Mouse (Mus musculus): ENCODE data around the gene 1700017D01Rik. TPM values are rescaled to one million over a fixed set of nuclear protein-coding genes. Genes with fewer than 3 reads are reported as not detected.

The 1700017D01Rik gene
- polyA plus RNA-seq, 1 experiment from 2014 or later: not detected

- no peak overlapping the region for H3K9ac ChIP-seq
- H3K4me2 ChIP-seq (replicated peaks): no peak overlapping the region
- H3K36me3 ChIP-seq (replicated peaks; ENCODE audit: control insufficient read depth, insufficient read depth): no peaks in the 10 kb centered on the region
- no peaks in the 10 kb centered on the region for H3K27me3 ChIP-seq (ENCODE audit: control insufficient read depth, insufficient read depth, low read length)
- H3K9me3 ChIP-seq (ENCODE audit: control insufficient read depth, low read length): no peaks in the 10 kb centered on the region
- ATAC-seq (ENCODE audit: low FRiP score) (no peak), DNase-seq (ENCODE audit: low spot score) (no peak)
- no peak overlapping the region for H3K27ac ChIP-seq
- H3K4me1 ChIP-seq (replicated peaks; ENCODE audit: control insufficient read depth, insufficient read depth, low read length): no peaks in the 10 kb centered on the region
- WGBS: 72% methylated on average over 3 of the region's 3 CpGs
- no peak overlapping the region for H3K4me3 ChIP-seq (replicated peaks; ENCODE audit: low read length)
Observed at GRCm38 (mm10) chr19:11053277-11053676, 77.4 kb downstream of the 1700017D01Rik start.

GRCm38 (mm10) chr19:11052877-11053276 is 77.8 kb downstream of the 1700017D01Rik start:
- Histone ChIP-seq H3K4me2 (replicated peaks) (no peak overlapping the region), H3K4me3 (replicated peaks; ENCODE audit: low read length) (no peak overlapping the region), H3K27ac (no peak overlapping the region), H3K9me3 (ENCODE audit: control insufficient read depth, low read length) (no peaks in the 10 kb centered on the region), H3K4me1 (replicated peaks; ENCODE audit: control insufficient read depth, insufficient read depth, low read length) (no peaks in the 10 kb centered on the region), H3K27me3 (ENCODE audit: control insufficient read depth, insufficient read depth, low read length) (no peaks in the 10 kb centered on the region), H3K36me3 (replicated peaks; ENCODE audit: control insufficient read depth, insufficient read depth) (no peaks in the 10 kb centered on the region), H3K9ac (no peak overlapping the region)
- 65% methylated on average over 5 of the region's 5 CpGs for WGBS
- no peak for DNase-seq (ENCODE audit: low spot score)
- ATAC-seq (ENCODE audit: low FRiP score): no peak

DNA sequence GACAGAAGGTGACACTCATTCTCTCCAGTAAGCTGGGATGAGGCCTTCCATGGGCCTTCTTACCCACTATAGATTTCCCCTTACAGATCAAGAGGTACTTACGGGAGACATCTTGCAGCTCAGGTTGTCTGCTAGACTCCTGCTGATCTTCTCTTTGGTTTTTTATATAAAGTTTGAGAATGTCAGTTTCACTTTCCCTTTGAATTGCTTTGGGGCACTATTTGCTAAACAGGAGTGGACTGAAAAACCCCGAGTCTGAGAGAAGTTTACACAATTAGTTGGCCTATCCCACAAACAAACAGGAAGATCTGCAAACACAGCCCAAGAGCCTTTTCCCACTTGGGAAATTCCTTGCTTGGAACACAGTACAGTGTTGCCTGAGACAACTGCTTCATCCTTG is 80.4 kb downstream of the 1700017D01Rik start:
- Histone ChIP-seq H3K9me3 (ENCODE audit: control insufficient read depth, low read length) (no peaks in the 10 kb centered on the region), H3K36me3 (replicated peaks; ENCODE audit: control insufficient read depth, insufficient read depth) (no peaks in the 10 kb centered on the region), H3K4me3 (replicated peaks; ENCODE audit: low read length) (no peak overlapping the region), H3K27me3 (ENCODE audit: control insufficient read depth, insufficient read depth, low read length) (no peaks in the 10 kb centered on the region), H3K27ac (no peak overlapping the region), H3K4me1 (replicated peaks; ENCODE audit: control insufficient read depth, insufficient read depth, low read length) (no peaks in the 10 kb centered on the region), H3K4me2 (replicated peaks) (no peak overlapping the region), H3K9ac (no peak overlapping the region)
- ATAC-seq (ENCODE audit: low FRiP score) (no peak), DNase-seq (ENCODE audit: low spot score) (no peak)
- 77% methylated on average over 2 of the region's 2 CpGs for WGBS

GRCm38 (mm10) chr19:11049426-11049825 is 81.2 kb downstream of the 1700017D01Rik start:
- Histone ChIP-seq H3K9me3 (ENCODE audit: control insufficient read depth, low read length) (no peaks in the 10 kb centered on the region), H3K4me3 (replicated peaks; ENCODE audit: low read length) (no peak overlapping the region), H3K9ac (no peak overlapping the region), H3K27ac (no peak overlapping the region), H3K4me1 (replicated peaks; ENCODE audit: control insufficient read depth, insufficient read depth, low read length) (no peaks in the 10 kb centered on the region), H3K36me3 (replicated peaks; ENCODE audit: control insufficient read depth, insufficient read depth) (no peaks in the 10 kb centered on the region), H3K27me3 (ENCODE audit: control insufficient read depth, insufficient read depth, low read length) (no peaks in the 10 kb centered on the region), H3K4me2 (replicated peaks) (no peak overlapping the region)
- no peak for DNase-seq (ENCODE audit: low spot score)
- ATAC-seq (ENCODE audit: low FRiP score): no peak

- no peaks in the 10 kb centered on the region for H3K9me3 ChIP-seq (ENCODE audit: control insufficient read depth, low read length)
- H3K4me2 ChIP-seq (replicated peaks): no peak overlapping the region
- DNase-seq (ENCODE audit: low spot score) (no peak), ATAC-seq (ENCODE audit: low FRiP score) (no peak)
- no peak overlapping the region for H3K9ac ChIP-seq
- WGBS: 77% methylated on average over 1 of the region's 1 CpGs
- no peaks in the 10 kb centered on the region for H3K4me1 ChIP-seq (replicated peaks; ENCODE audit: control insufficient read depth, insufficient read depth, low read length)
- no peak overlapping the region for H3K27ac ChIP-seq
- H3K27me3 ChIP-seq (ENCODE audit: control insufficient read depth, insufficient read depth, low read length): no peaks in the 10 kb centered on the region
- H3K36me3 ChIP-seq (replicated peaks; ENCODE audit: control insufficient read depth, insufficient read depth): no peaks in the 10 kb centered on the region
- no peak overlapping the region for H3K4me3 ChIP-seq (replicated peaks; ENCODE audit: low read length)
Observed at GRCm38 (mm10) chr19:11048503-11048902, 82.2 kb downstream of the 1700017D01Rik start.

GRCm38 (mm10) chr19:11048009-11048408 is 82.7 kb downstream of the 1700017D01Rik start:
- ATAC-seq (ENCODE audit: low FRiP score) (no peak), DNase-seq (ENCODE audit: low spot score) (no peak)
- Histone ChIP-seq H3K4me3 (replicated peaks; ENCODE audit: low read length) (no peak overlapping the region), H3K4me1 (replicated peaks; ENCODE audit: control insufficient read depth, insufficient read depth, low read length) (no peaks in the 10 kb centered on the region), H3K9ac (no peak overlapping the region), H3K36me3 (replicated peaks; ENCODE audit: control insufficient read depth, insufficient read depth) (no peaks in the 10 kb centered on the region), H3K27ac (no peak overlapping the region), H3K27me3 (ENCODE audit: control insufficient read depth, insufficient read depth, low read length) (no peaks in the 10 kb centered on the region), H3K9me3 (ENCODE audit: control insufficient read depth, low read length) (no peaks in the 10 kb centered on the region), H3K4me2 (replicated peaks) (no peak overlapping the region)
- 87% methylated on average over 6 of the region's 6 CpGs for WGBS

Other genes starting within 250 kb of the 1700017D01Rik start
- 37.0 and 44.8 TPM in 2 replicates for gene Tmem109, start 248.9 kb downstream of the 1700017D01Rik start, polyA plus RNA-seq (2014; fragmentation: Nextera tagmentation; extraction: Ambion mirVana)
- gene Prpf19, start 235.6 kb downstream of the 1700017D01Rik start, polyA plus RNA-seq (2014; fragmentation: Nextera tagmentation; extraction: Ambion mirVana): 33.4 and 41.5 TPM in 2 replicates
- 0.30 and 0.47 TPM in 2 replicates for gene Zp1, start 210.2 kb downstream of the 1700017D01Rik start, polyA plus RNA-seq (2014; fragmentation: Nextera tagmentation; extraction: Ambion mirVana)
- gene Ptgdr2, start 193.7 kb downstream of the 1700017D01Rik start, polyA plus RNA-seq (2014; fragmentation: Nextera tagmentation; extraction: Ambion mirVana): 0.23 and 0.24 TPM in 2 replicates
- 11.6 and 12.8 TPM in 2 replicates for gene Ccdc86, start 181.6 kb downstream of the 1700017D01Rik start, polyA plus RNA-seq (2014; fragmentation: Nextera tagmentation; extraction: Ambion mirVana)
- not detected in 2 replicates for gene Ms4a10, start 156.2 kb downstream of the 1700017D01Rik start, polyA plus RNA-seq (2014; fragmentation: Nextera tagmentation; extraction: Ambion mirVana)
- gene Ms4a15, start 137.6 kb downstream of the 1700017D01Rik start, polyA plus RNA-seq (2014; fragmentation: Nextera tagmentation; extraction: Ambion mirVana): not detected in 2 replicates
- gene Ms4a18, start 112.8 kb downstream of the 1700017D01Rik start, polyA plus RNA-seq (2014; fragmentation: Nextera tagmentation; extraction: Ambion mirVana): not detected in 2 replicates
- not detected in 2 replicates for gene Ms4a8a, start 49.8 kb downstream of the 1700017D01Rik start, polyA plus RNA-seq (2014; fragmentation: Nextera tagmentation; extraction: Ambion mirVana)
- not detected in 2 replicates for gene 1700025F22Rik, start 34.4 kb upstream of the 1700017D01Rik start, polyA plus RNA-seq (2014; fragmentation: Nextera tagmentation; extraction: Ambion mirVana)
- gene Ms4a13, start 65.9 kb upstream of the 1700017D01Rik start, polyA plus RNA-seq (2014; fragmentation: Nextera tagmentation; extraction: Ambion mirVana): not detected in 2 replicates
- gene Ms4a12, start 101.6 kb upstream of the 1700017D01Rik start, polyA plus RNA-seq (2014; fragmentation: Nextera tagmentation; extraction: Ambion mirVana): not detected in 2 replicates
- gene Ms4a1, start 135.4 kb upstream of the 1700017D01Rik start, polyA plus RNA-seq (2014; fragmentation: Nextera tagmentation; extraction: Ambion mirVana): not detected in 2 replicates
- gene Ms4a5, start 153.0 kb upstream of the 1700017D01Rik start, polyA plus RNA-seq (2014; fragmentation: Nextera tagmentation; extraction: Ambion mirVana): not detected in 2 replicates
- gene Ms4a14, start 183.6 kb upstream of the 1700017D01Rik start, polyA plus RNA-seq (2014; fragmentation: Nextera tagmentation; extraction: Ambion mirVana): 0.05 TPM in 2 replicates
- 4.0 and 4.5 TPM in 2 replicates for gene Ms4a7, start 205.3 kb upstream of the 1700017D01Rik start, polyA plus RNA-seq (2014; fragmentation: Nextera tagmentation; extraction: Ambion mirVana)
- gene Ms4a4a, start 244.6 kb upstream of the 1700017D01Rik start, polyA plus RNA-seq (2014; fragmentation: Nextera tagmentation; extraction: Ambion mirVana): 1.2 and 1.7 TPM in 2 replicates

Measured in hindbrain, embryonic 14.5 days (tissue).